Mouse (Mus musculus): ENCODE measurements around the gene Myef2.

Myef2 gene

DNA sequence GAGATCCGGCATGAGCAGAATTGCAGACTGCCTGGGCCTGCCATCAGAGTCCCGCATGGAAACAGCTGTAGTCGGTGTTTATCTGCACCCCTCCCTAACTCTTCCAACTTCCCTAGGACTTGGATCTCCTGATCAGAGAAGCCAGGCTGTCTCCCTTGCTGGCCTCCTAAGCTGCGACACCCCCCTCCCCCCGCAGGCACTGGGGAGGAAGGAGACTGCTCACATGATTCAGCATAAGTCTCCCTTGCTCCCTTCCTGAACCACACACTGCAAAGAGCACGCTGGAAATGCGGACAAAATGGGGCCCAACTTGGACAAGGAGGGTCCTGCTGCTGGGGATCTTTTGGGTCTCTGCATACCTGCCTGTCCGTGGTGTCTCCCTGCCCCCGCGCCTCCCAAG, 55.6 kb downstream of the Myef2 start, which contains the start of gene Slc24a5:
TSS of gene Slc24a5 (plus strand) at position 231 of the 400 bp plus-strand sequence.
- no peak for DNase-seq (ENCODE audit: low spot score)

DNA sequence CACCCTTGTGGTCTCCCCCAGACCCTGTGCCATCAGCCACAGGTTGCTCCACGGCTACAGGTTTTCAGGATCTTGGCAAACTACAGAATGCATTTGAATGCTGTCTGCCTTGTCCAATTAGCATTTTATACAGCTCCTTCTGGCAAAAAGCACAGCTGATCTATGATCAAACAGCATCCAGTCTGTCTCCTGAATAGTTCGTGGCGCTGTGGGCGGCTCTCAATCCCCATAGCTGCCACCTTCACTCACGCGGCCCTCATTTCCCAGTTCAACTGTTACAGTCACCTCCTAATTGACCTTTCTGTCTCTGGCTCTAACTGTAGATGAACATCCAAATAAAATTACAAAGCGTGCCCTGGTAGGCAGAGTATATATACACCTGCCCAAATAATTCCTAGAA, 56.1 kb downstream of the Myef2 start:
- DNase-seq (ENCODE audit: low spot score), result no peak

DNA sequence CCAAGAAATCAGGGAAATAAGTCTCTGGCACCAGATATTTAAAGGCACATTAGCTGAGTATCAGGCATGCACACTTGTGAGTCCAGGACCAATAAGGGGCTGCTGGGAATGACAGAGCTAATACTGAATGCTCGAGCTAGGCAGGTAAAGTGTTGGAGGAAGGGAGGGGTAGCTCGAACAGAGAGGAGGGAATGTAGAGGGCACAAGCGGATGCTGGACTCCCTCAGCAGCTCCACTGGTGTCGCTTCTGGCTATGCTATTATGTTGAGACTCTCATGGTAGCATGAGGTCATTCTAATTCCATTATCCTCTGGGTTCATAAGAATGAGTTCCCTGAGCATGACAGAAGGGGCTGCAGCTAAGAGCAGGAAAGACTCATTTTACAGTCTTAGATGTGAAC, 60.5 kb downstream of the Myef2 start:
- no peak for DNase-seq (ENCODE audit: low spot score)

DNA sequence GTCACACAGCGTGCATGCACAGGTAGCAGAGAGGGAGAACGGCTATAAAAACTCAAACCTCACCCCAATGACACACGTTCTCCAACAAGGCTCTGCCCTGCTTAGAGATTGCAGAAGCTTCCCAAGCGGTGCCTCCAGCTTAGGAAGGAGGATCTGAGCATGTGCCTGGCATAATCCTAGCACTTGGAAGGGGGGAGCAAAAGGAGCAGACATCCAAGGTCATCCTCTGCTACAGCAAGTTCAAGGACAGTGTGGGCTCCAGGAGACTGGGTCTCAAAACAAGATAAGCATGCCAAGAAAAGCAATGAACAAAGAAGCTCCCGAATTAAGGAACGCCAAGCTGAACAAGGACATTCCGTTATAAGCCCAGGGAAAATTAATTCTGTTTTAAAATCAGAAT, 62.0 kb downstream of the Myef2 start:
- DNase-seq (ENCODE audit: low spot score), result no peak

DNA sequence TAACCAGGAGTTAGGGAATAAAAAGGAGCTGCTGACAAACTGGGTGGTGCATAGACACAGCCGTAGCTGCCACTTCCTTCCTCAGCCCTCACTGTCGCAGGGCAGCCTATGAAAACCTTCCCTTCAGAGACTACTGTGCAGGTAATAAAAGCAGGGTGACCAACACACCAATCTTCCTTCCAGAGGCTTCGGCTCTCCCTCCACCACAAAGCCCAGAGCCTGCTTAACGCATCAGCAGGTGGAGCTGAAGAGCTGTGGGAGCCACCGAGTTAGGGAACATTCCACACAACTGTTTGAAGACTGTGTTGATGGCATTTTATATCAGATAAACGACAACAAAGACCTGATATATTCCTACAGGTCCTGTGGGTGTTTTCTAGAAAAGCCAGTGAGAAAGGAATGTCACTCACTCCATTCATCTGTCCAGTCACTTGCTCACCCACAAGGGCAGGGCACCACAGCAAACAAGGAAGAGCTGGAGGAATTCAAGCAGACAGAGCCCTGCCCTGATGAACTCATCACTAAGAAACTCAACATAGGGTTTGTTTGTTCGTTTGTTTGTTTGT, 66.1 kb downstream of the Myef2 start:
- DNase-seq (ENCODE audit: low spot score), result no peak

DNA sequence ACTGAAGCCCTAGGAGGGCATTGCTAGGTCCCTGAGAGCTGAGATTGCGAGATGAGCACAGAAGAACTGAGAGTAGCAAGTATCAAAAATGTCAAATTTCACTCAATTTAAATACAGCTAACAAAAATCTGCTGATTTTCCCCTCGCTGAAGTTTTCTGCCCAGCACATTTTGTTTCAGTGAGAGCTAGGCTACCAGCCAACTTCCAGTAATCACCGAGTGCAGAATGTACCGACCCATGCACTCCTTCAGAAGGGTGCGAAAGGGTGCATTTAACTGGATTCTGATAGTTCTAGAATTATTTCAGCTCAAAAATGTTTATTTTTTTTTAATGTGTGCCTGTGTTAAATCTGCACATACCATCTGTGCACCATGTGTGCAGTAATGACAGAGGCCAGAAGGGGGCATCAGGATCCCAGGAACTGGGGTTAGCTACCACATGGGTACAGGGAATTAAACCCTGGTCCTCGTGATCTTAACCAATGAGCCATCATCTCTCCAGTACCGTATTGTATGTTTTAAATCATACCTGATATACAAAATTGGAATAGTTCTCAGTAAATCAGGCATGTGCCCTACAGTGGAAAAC, 68.1 kb downstream of the Myef2 start:
- peak; percentile 7 for DNase-seq (ENCODE audit: low spot score)
